Mouse (Mus musculus): ENCODE measurements at regions not wholly inside any gene's neighbourhood (a gene's known extent, or its start where the extent isn't known, plus 50 kb on each side); places are given as distances from the start of the nearest gene placed in this dataset.

GRCm38 (mm10) chr1:66099562-66100444 is 75.3 kb upstream of the Map2 start:
- in situ Hi-C loops (cut with MboI; ENCODE audit: low sequenced_read_pairs): loop anchor here (25.0 kb wide), 1 partner anchor 562 kb away; no protein-coding TSS in a partner anchor

GRCm38 (mm10) chr1:66101419-66101818 is 73.7 kb upstream of the Map2 start:
- in situ Hi-C loops (cut with MboI; ENCODE audit: low sequenced_read_pairs): loop anchor here (25.0 kb wide), 1 partner anchor 561 kb away; no protein-coding TSS in a partner anchor

GRCm38 (mm10) chr1:66104493-66104892 is 70.6 kb upstream of the Map2 start:
- in situ Hi-C loops (cut with MboI; ENCODE audit: low sequenced_read_pairs): loop anchor here (25.0 kb wide), 1 partner anchor 558 kb away; no protein-coding TSS in a partner anchor

GRCm38 (mm10) chr1:66105206-66105605 is 69.9 kb upstream of the Map2 start:
- in situ Hi-C loops (cut with MboI; ENCODE audit: low sequenced_read_pairs): loop anchor here (25.0 kb wide), 1 partner anchor 557 kb away; no protein-coding TSS in a partner anchor

- in situ Hi-C loops (cut with MboI; ENCODE audit: low sequenced_read_pairs): loop anchor here (25.0 kb wide), 1 partner anchor 554 kb away; no protein-coding TSS in a partner anchor
Observed at GRCm38 (mm10) chr1:66108051-66108450, 67.0 kb upstream of the Map2 start.

- in situ Hi-C loops (cut with MboI; ENCODE audit: low sequenced_read_pairs): loop anchor here (25.0 kb wide), 1 partner anchor 548 kb away; no protein-coding TSS in a partner anchor
Observed at GRCm38 (mm10) chr1:66113916-66114315, 61.2 kb upstream of the Map2 start.

GRCm38 (mm10) chr1:66115330-66115729 is 59.7 kb upstream of the Map2 start:
- in situ Hi-C loops (cut with MboI; ENCODE audit: low sequenced_read_pairs): loop anchor here (25.0 kb wide), 1 partner anchor 547 kb away; no protein-coding TSS in a partner anchor
